Mouse (Mus musculus) urinary bladder, postnatal 4 days (tissue): Measurements from ENCODE around the gene Efemp2.

Experiments used
- DNase-seq, 2 experiments: peaks; one replicate each; pipeline ENCODE4 v3.0.0; 2021 to 2022; ENCODE audit warnings: low spot score in 2 of 2

Gene Efemp2

GRCm38 (mm10) chr19:5473720-5474119 is at the start of gene Efemp2:
TSS of gene Efemp2 (plus strand) at chr19:5473954.
- peak; percentile 77 to 79 for DNase-seq

GRCm38 (mm10) chr19:5424092-5424781 is 49.5 kb upstream of the Efemp2 start:
- DNase-seq, result peak; percentile 74 to 78

- peak; percentile 94 to 97 for DNase-seq
Observed at GRCm38 (mm10) chr19:5424782-5425741, 48.7 kb upstream of the Efemp2 start, which contains the start of the genes Drap1 and AI837181. TSS of gene Drap1 (minus strand) at chr19:5424979. TSS of gene AI837181 (plus strand) at chr19:5425144.

- DNase-seq, result no peak
Observed at GRCm38 (mm10) chr19:5425906-5426565, 47.7 kb upstream of the Efemp2 start.

- DNase-seq, result no peak
Observed at GRCm38 (mm10) chr19:5426640-5427290, 47.0 kb upstream of the Efemp2 start.

GRCm38 (mm10) chr19:5428083-5428482 is 45.7 kb upstream of the Efemp2 start:
- DNase-seq, result no peak

GRCm38 (mm10) chr19:5429219-5429618 is 44.5 kb upstream of the Efemp2 start:
- no peak for DNase-seq

- DNase-seq, result peak in 1 of 2 experiments; percentile 54
Observed at GRCm38 (mm10) chr19:5429806-5430205, 43.9 kb upstream of the Efemp2 start.

GRCm38 (mm10) chr19:5430408-5430807 is 43.3 kb upstream of the Efemp2 start:
- no peak for DNase-seq

- no peak for DNase-seq
Observed at GRCm38 (mm10) chr19:5431911-5432464, 41.8 kb upstream of the Efemp2 start.

GRCm38 (mm10) chr19:5432992-5433852 is 40.5 kb upstream of the Efemp2 start:
- DNase-seq, result peak in 1 of 2 experiments; percentile 49

- no peak for DNase-seq
Observed at GRCm38 (mm10) chr19:5433951-5434350, 39.8 kb upstream of the Efemp2 start.

- no peak for DNase-seq
Observed at GRCm38 (mm10) chr19:5444371-5444908, 29.3 kb upstream of the Efemp2 start.

GRCm38 (mm10) chr19:5444954-5445353 is 28.8 kb upstream of the Efemp2 start:
- no peak for DNase-seq

GRCm38 (mm10) chr19:5445747-5446146 is 28.0 kb upstream of the Efemp2 start:
- no peak for DNase-seq

GRCm38 (mm10) chr19:5447515-5448353 is 26.0 kb upstream of the Efemp2 start, which contains the start of gene Fosl1:
TSS of gene Fosl1 (plus strand) at chr19:5447547.
- DNase-seq, result peak; percentile 58 to 66

GRCm38 (mm10) chr19:5448354-5449150 is 25.2 kb upstream of the Efemp2 start:
- DNase-seq, result no peak

GRCm38 (mm10) chr19:5449673-5450072 is 24.1 kb upstream of the Efemp2 start:
- DNase-seq, result no peak
